Mouse (Mus musculus): ENCODE data around the gene Batf3. TPM values are rescaled to one million over a fixed set of nuclear protein-coding genes. Genes with fewer than 3 reads are reported as not detected.
"Not testable (repeated sequence)": the region's sequence is repeated elsewhere in the genome, so short reads cannot be mapped to it uniquely, and the experiment has no call there.

Batf3 gene
- total RNA-seq, 2 experiments from 2014 or later, result 1.8 to 11.7 TPM

DNA sequence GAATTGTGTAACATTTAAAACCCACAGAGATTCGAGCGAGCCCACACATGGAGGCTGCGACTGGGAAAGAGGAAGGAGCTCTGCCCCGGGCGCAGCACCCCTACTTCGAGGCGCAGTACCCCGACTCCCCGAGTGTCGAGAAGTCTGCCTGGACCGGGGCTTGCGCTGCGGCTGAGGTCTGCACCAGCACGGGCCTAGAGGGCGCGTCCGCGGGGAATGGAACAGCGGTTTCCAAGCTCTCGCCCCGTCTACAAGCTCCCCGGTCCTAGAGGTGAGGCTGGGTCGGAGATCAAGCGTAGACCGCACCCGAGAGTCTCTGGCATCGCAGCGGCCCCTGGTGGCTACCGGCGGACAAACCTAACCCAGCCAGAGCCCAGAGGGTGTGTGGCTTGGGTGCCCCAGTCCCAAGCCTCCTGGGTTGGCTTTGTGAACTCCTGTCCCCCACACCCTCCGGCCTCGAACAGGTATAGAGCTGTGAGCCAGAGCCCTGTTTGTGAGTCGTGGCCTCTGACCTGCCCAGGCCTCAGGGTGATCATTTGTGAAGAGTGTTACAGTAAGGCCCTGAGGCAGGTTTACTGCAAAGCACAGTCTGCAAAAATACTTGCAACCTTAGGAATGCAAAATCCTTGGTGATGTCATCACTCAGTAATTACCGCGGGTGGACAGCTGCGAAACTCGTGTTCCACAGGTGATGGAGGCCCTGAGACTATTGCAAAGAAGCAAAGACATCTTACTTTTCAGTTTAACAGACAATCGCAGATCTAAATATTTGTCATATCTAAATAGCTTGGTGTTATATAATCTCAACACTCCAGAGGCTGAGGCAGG lies 28.4 kb downstream of the Batf3 start:
- peak; percentile 92 for ATAC-seq (ENCODE audit: poor library complexity, severe bottlenecking)

DNA sequence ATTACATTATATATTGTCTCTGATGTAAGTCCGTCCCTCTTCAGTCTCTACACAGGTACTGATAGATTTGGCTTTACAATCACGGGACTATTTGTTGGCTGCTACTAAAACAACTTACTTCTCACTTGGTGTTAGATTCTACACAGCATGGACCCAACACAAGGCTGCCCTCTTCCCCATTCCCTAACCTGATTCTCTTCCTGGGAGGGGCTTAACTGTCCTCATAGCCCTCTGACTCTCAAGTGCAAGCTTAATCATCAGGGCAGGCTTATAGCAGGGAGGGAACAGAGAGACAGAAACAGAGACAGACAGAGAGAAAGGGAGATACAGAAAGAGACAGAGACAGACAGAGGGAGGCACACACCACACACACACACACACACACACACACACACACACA lies 34.0 kb downstream of the Batf3 start:
- peak; percentile 64 for ATAC-seq (ENCODE audit: poor library complexity, severe bottlenecking)

DNA sequence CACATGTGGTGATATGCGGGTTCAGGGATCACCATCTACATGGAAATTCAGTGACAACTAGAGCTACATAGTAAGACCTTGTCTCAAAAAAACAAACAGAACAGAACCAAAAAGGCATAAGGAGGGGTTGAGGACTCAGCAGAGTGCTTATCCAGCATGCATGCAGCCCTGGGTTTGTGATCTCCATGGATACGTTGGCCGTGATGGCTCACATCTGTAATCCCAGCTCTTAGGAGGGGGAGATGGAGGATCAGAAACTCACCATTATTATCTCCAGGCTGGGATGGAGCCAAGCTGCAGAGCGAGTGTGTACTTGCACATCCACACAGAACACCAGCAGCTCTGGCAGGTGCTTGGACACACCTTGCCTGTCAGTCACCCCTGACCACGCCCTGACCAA lies 34.6 kb downstream of the Batf3 start:
- ATAC-seq (ENCODE audit: poor library complexity, severe bottlenecking), result no peak

GRCm38 (mm10) chr1:191132934-191133333 lies 35.3 kb downstream of the Batf3 start:
- peak; percentile 73 for ATAC-seq (ENCODE audit: poor library complexity, severe bottlenecking)

DNA sequence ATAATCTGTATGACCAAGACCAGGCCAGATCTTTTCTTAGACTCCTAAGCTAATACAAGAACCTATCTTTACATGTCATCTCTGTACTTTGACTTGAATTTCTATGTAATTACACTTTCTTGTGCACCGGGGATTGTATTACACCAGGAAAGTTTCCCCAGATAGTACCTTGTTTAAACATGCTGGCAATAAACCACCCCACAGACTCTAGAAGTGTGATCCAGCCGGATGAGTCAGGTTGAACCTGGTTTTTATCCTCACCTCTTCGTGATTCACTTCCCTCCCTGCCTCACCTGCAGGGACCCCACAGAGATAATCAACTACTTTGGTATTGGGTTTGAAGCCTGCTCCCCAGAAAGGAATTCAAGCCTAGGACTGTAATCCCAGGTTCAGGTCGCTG lies 37.8 kb downstream of the Batf3 start:
- ATAC-seq (ENCODE audit: poor library complexity, severe bottlenecking), result no peak

GRCm38 (mm10) chr1:191138436-191138835 lies 40.8 kb downstream of the Batf3 start:
- ATAC-seq (ENCODE audit: poor library complexity, severe bottlenecking), result peak; percentile 77

- ATAC-seq (ENCODE audit: poor library complexity, severe bottlenecking), result no peak
These were observed 41.3 kb downstream of the Batf3 start for GRCm38 (mm10) chr1:191138874-191139495.

- no peak for ATAC-seq (ENCODE audit: poor library complexity, severe bottlenecking)
These were observed 43.3 kb downstream of the Batf3 start for GRCm38 (mm10) chr1:191140983-191141382.

DNA sequence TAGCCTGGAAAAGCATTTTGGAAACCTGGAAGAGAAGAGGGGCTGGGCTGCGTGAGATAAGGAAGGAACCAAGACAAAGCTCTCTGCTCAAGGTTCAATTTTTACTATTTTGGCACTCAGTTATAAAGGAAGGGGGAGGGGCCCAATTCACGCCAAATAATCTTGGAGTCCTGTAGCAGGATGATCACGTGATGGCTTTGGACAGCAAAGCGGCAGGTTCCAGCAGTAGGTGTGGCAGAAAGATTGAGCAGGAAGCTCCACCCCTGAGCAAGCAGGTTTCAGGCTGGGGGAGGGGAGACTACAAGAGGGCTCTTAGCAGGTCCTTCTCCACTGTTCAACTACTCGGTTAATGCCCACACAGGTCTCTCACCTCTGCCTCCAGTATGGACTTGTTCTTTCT lies 51.8 kb downstream of the Batf3 start:
- ATAC-seq (ENCODE audit: poor library complexity, severe bottlenecking), result not testable (repeated sequence)

DNA sequence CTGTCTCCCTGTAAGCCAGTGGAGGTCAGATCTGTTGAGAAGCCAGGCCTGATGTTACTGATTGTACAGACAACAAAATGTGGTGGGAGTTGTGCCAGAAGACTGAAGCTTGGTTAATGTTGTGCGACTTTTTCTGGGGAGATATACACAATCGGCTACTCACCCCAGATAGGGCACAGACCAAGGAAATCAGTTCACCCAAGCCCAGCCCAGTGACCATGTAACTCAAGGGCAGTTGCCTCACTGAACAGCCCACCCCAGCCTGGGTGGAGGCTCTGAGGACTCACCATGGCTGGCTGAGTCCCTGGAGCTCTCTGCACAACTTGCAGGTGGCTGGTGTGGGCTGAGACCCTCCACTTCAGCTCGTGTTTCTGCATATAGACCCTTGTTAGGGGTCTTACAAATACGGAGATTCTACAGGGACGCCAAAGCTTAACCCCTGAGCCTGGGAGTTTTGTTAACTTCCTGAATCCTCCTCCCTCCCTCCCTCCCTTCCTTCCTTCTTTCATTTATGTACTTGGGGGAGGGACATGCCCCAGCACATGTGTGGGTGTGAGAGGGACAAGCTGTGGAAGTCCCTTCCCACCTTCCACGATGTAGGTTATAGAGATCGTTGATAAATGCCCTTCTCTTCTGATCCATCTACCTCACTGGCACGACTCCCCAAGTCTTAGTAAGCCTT lies 53.4 kb downstream of the Batf3 start:
- ATAC-seq (ENCODE audit: poor library complexity, severe bottlenecking), result 0 out of 2 replicates have a peak, but pooled peaks have one; percentile 16

DNA sequence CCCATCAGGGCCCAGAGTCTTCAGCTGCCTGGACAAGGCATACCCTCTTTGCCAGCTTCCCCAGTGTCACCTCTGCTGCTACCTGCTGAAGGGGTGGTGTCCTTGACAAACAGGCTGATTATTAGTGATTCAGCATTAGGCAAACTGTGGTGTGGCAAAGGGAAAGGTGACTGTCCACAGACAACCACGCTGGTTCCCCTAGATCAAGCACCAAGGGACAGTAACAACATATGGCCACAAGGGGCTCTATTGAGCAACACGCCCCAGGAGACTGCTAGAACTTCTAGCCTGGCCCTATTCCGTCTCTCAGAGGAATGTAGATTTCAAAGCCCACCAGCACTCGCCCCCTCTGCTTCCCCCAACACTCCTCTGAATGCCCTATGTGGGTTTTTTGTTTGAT lies 55.4 kb downstream of the Batf3 start:
- ATAC-seq (ENCODE audit: poor library complexity, severe bottlenecking), result peak; percentile 98

GRCm38 (mm10) chr1:191154314-191154713 lies 56.7 kb downstream of the Batf3 start:
- ATAC-seq (ENCODE audit: poor library complexity, severe bottlenecking), result no peak

Other genes starting within 250 kb of the Batf3 start
- 6.8 and 7.1 TPM in 2 replicates for gene Rps6kc1, start 186.1 kb upstream of the Batf3 start, total RNA-seq (2015)
- 10.0 and 15.6 TPM in 2 replicates for gene Rps6kc1, start 186.1 kb upstream of the Batf3 start, total RNA-seq (2017)
- 24.1 and 31.6 TPM in 2 replicates for gene Angel2, start 172.7 kb upstream of the Batf3 start, total RNA-seq (2015)
- 28.3 and 31.6 TPM in 2 replicates for gene Angel2, start 172.7 kb upstream of the Batf3 start, total RNA-seq (2017)
- gene Vash2, start 118.6 kb upstream of the Batf3 start, total RNA-seq (2015), result not detected in 2 replicates
- 0.07 TPM in 1 of 2 replicates, not detected in the other for gene Vash2, start 118.6 kb upstream of the Batf3 start, total RNA-seq (2017)
- 52.7 and 55.5 TPM in 2 replicates for gene Flvcr1, start 71.7 kb upstream of the Batf3 start, total RNA-seq (2015)
- gene Flvcr1, start 71.7 kb upstream of the Batf3 start, total RNA-seq (2017), result 45.4 and 57.0 TPM in 2 replicates
- gene Spata45, start 61.2 kb upstream of the Batf3 start, total RNA-seq (2015), result not detected in 2 replicates
- not detected in 2 replicates for gene Spata45, start 61.2 kb upstream of the Batf3 start, total RNA-seq (2017)
- 20.0 and 24.7 TPM in 2 replicates for gene Tatdn3, start 34.9 kb upstream of the Batf3 start, total RNA-seq (2015)
- gene Tatdn3, start 34.9 kb upstream of the Batf3 start, total RNA-seq (2017), result 9.9 and 11.8 TPM in 2 replicates
- 7.3 and 8.1 TPM in 2 replicates for gene Nsl1, start 34.8 kb upstream of the Batf3 start, total RNA-seq (2015)
- 19.7 and 22.0 TPM in 2 replicates for gene Nsl1, start 34.8 kb upstream of the Batf3 start, total RNA-seq (2017)
- gene Fam71a, start 67.0 kb downstream of the Batf3 start, total RNA-seq (2015), result 0.14 and 0.49 TPM in 2 replicates
- 0.24 TPM in 1 of 2 replicates, not detected in the other for gene Fam71a, start 67.0 kb downstream of the Batf3 start, total RNA-seq (2017)
- gene Atf3, start 120.2 kb downstream of the Batf3 start, total RNA-seq (2015), result 15.5 and 38.2 TPM in 2 replicates
- 19.3 and 57.2 TPM in 2 replicates for gene Atf3, start 120.2 kb downstream of the Batf3 start, total RNA-seq (2017)
- gene Nenf, start 220.3 kb downstream of the Batf3 start, total RNA-seq (2015), result 14.9 and 15.1 TPM in 2 replicates
- gene Nenf, start 220.3 kb downstream of the Batf3 start, total RNA-seq (2017), result 4.6 and 6.3 TPM in 2 replicates
- gene Tmem206, start 228.1 kb downstream of the Batf3 start, total RNA-seq (2015), result 9.4 and 14.9 TPM in 2 replicates
- 9.0 and 10.3 TPM in 2 replicates for gene Tmem206, start 228.1 kb downstream of the Batf3 start, total RNA-seq (2017)